In the genomic region with DNA sequence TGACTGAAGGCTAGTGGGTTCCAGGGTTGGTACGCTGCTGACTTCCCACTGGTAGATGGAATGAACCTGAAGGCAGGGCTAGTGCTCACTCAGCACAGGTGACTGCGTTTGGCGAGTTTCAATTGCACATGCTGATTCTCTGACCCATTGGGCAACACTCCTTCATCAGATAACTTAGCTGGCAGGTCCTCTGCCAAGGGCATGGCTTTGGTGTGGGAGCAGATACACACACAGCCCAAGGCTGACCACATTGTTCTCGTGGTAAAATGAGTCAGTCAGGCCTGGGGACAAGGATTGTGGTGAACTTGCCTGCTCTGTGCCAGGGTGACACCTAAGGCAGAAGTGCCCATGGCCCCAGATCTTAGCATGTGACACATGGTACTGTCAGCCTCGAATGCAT, we compare ENCODE assay signal across 13 mouse cellular contexts.
DNase-seq lines count a peak whose midpoint lies in the region; ATAC-seq and TF ChIP-seq lines count a peak whose summit lies in the region.
"Had no signal": no experiment of that assay in that cellular context is flagged by ENCODE, and none has a peak within 500 bp of the region (broad histone marks: within the 10 kb centered on the region; RNA-seq: fewer than 3 reads in every experiment).

No protein-coding gene starts in this region.

- TF ChIP-seq EP300 in heart, adult 2 months (IDR thresholded peaks at IDR 0.05; ENCODE audit: insufficient read depth, low read depth, low read length) = no peak

- peak overlapping the region; percentile 41; the same call in 1 of the 2 replicates for H3K27ac ChIP-seq in liver, embryonic 15.5 days (replicated peaks)
- H3K27ac ChIP-seq in heart, adult 2 months = no peak overlapping the region
- no peak overlapping the region for H3K27ac ChIP-seq in left cerebral cortex, adult 2 months
- H3K27ac ChIP-seq: embryonic facial prominence, embryonic 13.5 days; limb, embryonic 12.5 days; macrophage; stomach, embryonic 15.5 days had no signal

- peaks cover 12% of the 10 kb centered on the region for H3K79me2 ChIP-seq in heart, adult 2 months (replicated peaks; ENCODE audit: control insufficient read depth, insufficient read depth, low read length)

- TF ChIP-seq POLR2A in heart, adult 2 months (IDR thresholded peaks at IDR 0.05; ENCODE audit: insufficient read depth, low read depth, low read length) = no peak

- DNase-seq in kidney, adult 9 months = peak; percentile 47
- DNase-seq in kidney, postnatal 14 days = no peak
- DNase-seq in 416B (ENCODE audit: low read depth) = peak; percentile 96
- DNase-seq in Patski (ENCODE audit: low read depth, low spot score) = peak; percentile 28
- no peak for DNase-seq in heart, adult 2 months
- DNase-seq in left cerebral cortex, adult 2 months (ENCODE audit: extremely low spot score in 1 of 2, low spot score in 2 of 2) = no peak
- DNase-seq: cerebellum, adult 8-10 months; heart, postnatal 36 days had no signal

- no peaks in the 10 kb centered on the region for H3K27me3 ChIP-seq in Patski
- H3K27me3 ChIP-seq in liver, embryonic 15.5 days = no peaks in the 10 kb centered on the region
- no peaks in the 10 kb centered on the region for H3K27me3 ChIP-seq in heart, adult 2 months (ENCODE audit: control insufficient read depth, insufficient read depth, low read length)
- H3K27me3 ChIP-seq: embryonic facial prominence, embryonic 13.5 days; limb, embryonic 12.5 days; stomach, embryonic 15.5 days had no signal

- H3K4me3 ChIP-seq in liver, embryonic 15.5 days (replicated peaks) = no peak overlapping the region
- H3K4me3 ChIP-seq in heart, adult 2 months = no peak overlapping the region
- no peak overlapping the region for H3K4me3 ChIP-seq in left cerebral cortex, adult 2 months
- H3K4me3 ChIP-seq: embryonic facial prominence, embryonic 13.5 days; limb, embryonic 12.5 days; stomach, embryonic 15.5 days had no signal

- 63% methylated on average over 5 of the region's 5 CpGs for WGBS in liver, embryonic 15.5 days (ENCODE audit: insufficient replicate concordance)
- 59% methylated on average over 5 of the region's 5 CpGs for WGBS in heart, adult 2 months

- in situ Hi-C loops in Patski (cut with MboI; ENCODE audit: low pct_unique_long_range_greater_than_20kb) = no loop called here

- H3K9me3 ChIP-seq in liver, embryonic 15.5 days (replicated peaks) = no peaks in the 10 kb centered on the region
- H3K9me3 ChIP-seq: embryonic facial prominence, embryonic 13.5 days; limb, embryonic 12.5 days; stomach, embryonic 15.5 days had no signal

- CTCF ChIA-PET in Patski (lab: Charles Lee) = no interaction called here

- TF ChIP-seq CTCF in Patski (IDR thresholded peaks at IDR 0.05) = no peak
- no peak for TF ChIP-seq CTCF in heart, adult 2 months (IDR thresholded peaks at IDR 0.05)
- TF ChIP-seq CTCF in left cerebral cortex, adult 2 months (IDR thresholded peaks at IDR 0.05) = no peak

- no peak overlapping the region for H3K9ac ChIP-seq in liver, embryonic 15.5 days
- no peak overlapping the region for H3K9ac ChIP-seq in heart, adult 2 months (ENCODE audit: low read depth, low read length)
- H3K9ac ChIP-seq: embryonic facial prominence, embryonic 13.5 days; limb, embryonic 12.5 days; stomach, embryonic 15.5 days had no signal

- POLR2A ChIA-PET in Patski (lab: Charles Lee) = no interaction called here

- H3K36me3 ChIP-seq in liver, embryonic 15.5 days (replicated peaks) = no peaks in the 10 kb centered on the region
- no peaks in the 10 kb centered on the region for H3K36me3 ChIP-seq in heart, adult 2 months (ENCODE audit: control insufficient read depth, insufficient read depth, low read length)
- H3K36me3 ChIP-seq: stomach, embryonic 15.5 days had no signal

- H3K4me2 ChIP-seq in liver, embryonic 15.5 days = no peak overlapping the region
- H3K4me2 ChIP-seq: embryonic facial prominence, embryonic 13.5 days; limb, embryonic 12.5 days; stomach, embryonic 15.5 days had no signal

- ATAC-seq in Patski = peak; percentile 67
- ATAC-seq in liver, embryonic 15.5 days (ENCODE audit: insufficient read depth) = no peak

- intact Hi-C loops in heart, adult 2 months (cut with DNase I) = no loop called here
- intact Hi-C loops in left cerebral cortex, adult 2 months (cut with DNase I) = no loop called here

- peaks cover 91% of the 10 kb centered on the region for H3K4me1 ChIP-seq in liver, embryonic 15.5 days (replicated peaks)
- H3K4me1 ChIP-seq in heart, adult 2 months (ENCODE audit: control insufficient read depth, insufficient read depth, low read length) = peaks cover 12% of the 10 kb centered on the region

Comparison
In these comparisons a context has a peak if more than half of its experiments do, and no peak if none do; other contexts are left out.
1. DNase-seq: peak in kidney, adult 9 months (single experiment), 416B (single experiment) and Patski (single experiment); none in kidney, postnatal 14 days (single experiment), heart, adult 2 months (0 of 2) and left cerebral cortex, adult 2 months (0 of 2).